Mouse (Mus musculus) midbrain, postnatal 0 days (tissue): Measurements from ENCODE around the gene Dio1. TPM values are rescaled to one million over a fixed set of nuclear protein-coding genes. Genes with fewer than 3 reads are reported as not detected.

Source experiments
- ATAC-seq: fragments of 200-750 bp; cut with Nextera tagmentation; 2 replicates; pipeline ENCODE4 v1.8.0; 2017; ENCODE audit warnings: moderate number of reproducible peaks, mild to moderate bottlenecking, moderate TSS enrichment, moderate library complexity; ENCODE audit not compliant: low FRiP score
- DNase-seq: peaks from one replicate; pipeline ENCODE4 v3.0.0-alpha.2; 2015; ENCODE audit warnings: low spot score
- H3K27ac ChIP-seq: fragments of 300-500 bp; sonication (generic); 2 replicates; pipeline ENCODE4 v1.5.1; 2014; ENCODE audit warnings: low read depth, mild to moderate bottlenecking, low read length, mixed read lengths
- H3K27me3 ChIP-seq: fragments of 300-500 bp; sonication (generic); 2 replicates; pipeline ENCODE4 v1.6.1; 2014; ENCODE audit warnings: low read length, control low read depth, mixed read lengths; ENCODE audit not compliant: insufficient read depth
- H3K36me3 ChIP-seq: fragments of 300-500 bp; sonication (generic); 2 replicates; pipeline ENCODE4 v1.6.1; 2014; ENCODE audit warnings: low read length, control low read depth, mixed read lengths; ENCODE audit not compliant: insufficient read depth
- H3K4me1 ChIP-seq: fragments of 300-500 bp; sonication (generic); 2 replicates; pipeline ENCODE4 v1.6.1; 2014; ENCODE audit warnings: mild to moderate bottlenecking, control low read depth, antibody characterized with exemption, low read length, mixed read lengths; ENCODE audit not compliant: insufficient read depth
- H3K4me2 ChIP-seq: fragments of 300-500 bp; sonication (generic); 2 replicates; pipeline ENCODE4 v1.6.1; 2014; ENCODE audit warnings: low read depth, mild to moderate bottlenecking, low read length, mixed read lengths; ENCODE audit not compliant: poor library complexity, severe bottlenecking
- H3K4me3 ChIP-seq: fragments of 300-500 bp; sonication (generic); 2 replicates; pipeline ENCODE4 v1.5.1; 2014; ENCODE audit warnings: low read depth, mild to moderate bottlenecking, low read length, moderate library complexity
- H3K9ac ChIP-seq: fragments of 300-500 bp; sonication (generic); replicated peaks from 2 replicates; pipeline ENCODE4 v1.6.1; 2014; ENCODE audit warnings: mild to moderate bottlenecking, low read length, moderate library complexity, mixed read lengths; ENCODE audit not compliant: poor library complexity, severe bottlenecking
- H3K9me3 ChIP-seq: fragments of 300-500 bp; sonication (generic); 2 replicates; pipeline ENCODE4 v1.6.1; 2016; ENCODE audit warnings: low read length, control low read depth
- CTCF ChIP-seq: IDR thresholded peaks from 2 replicates; pipeline ENCODE4 v1.5.1; 2016; ENCODE audit warnings: antibody characterized with exemption, mild to moderate bottlenecking
- WGBS: fragments of 180-500 bp; shearing (Covaris S2); extraction: QIAGEN DNeasy Blood & Tissue Kit; methylation state at CpG from one replicate; pipeline ENCODE4 v1.1.7; 2014; 5-methylcytosine and 5-hydroxymethylcytosine counted together
- polyA plus RNA-seq: library from polyadenylated mRNA; unstranded; fragments of >200 nt; fragmentation: Nextera tagmentation; extraction: Ambion mirVana; gene quantifications from 2 replicates; pipeline ENCODE4 v1.2.1, GENCODE M21; 2015
- total RNA-seq: library from RNA; depleted of rRNA; stranded (reverse); fragments of >200 nt; gene quantifications from 2 replicates; pipeline ENCODE4 v1.2.3, GENCODE M21; 2014

The Dio1 gene
- total and polyA plus RNA-seq, 2 experiments from 2014 or later: not detected

GRCm38 (mm10) chr4:107299779-107300340, 7.1 kb downstream of the Dio1 start:
- no peak overlapping the region for H3K4me3 ChIP-seq
- no peaks in the 10 kb centered on the region for H3K27me3 ChIP-seq
- no peak overlapping the region for H3K4me2 ChIP-seq
- DNase-seq (no peak), ATAC-seq (no peak)
- TF ChIP-seq CTCF: no peak
- 83% methylated on average over 7 of the region's 7 CpGs for WGBS
- no peak overlapping the region for H3K27ac ChIP-seq
- no peaks in the 10 kb centered on the region for H3K36me3 ChIP-seq
- no peaks in the 10 kb centered on the region for H3K4me1 ChIP-seq
- no peaks in the 10 kb centered on the region for H3K9me3 ChIP-seq
- H3K9ac ChIP-seq: no peak overlapping the region

GRCm38 (mm10) chr4:107298071-107298606, 8.8 kb downstream of the Dio1 start:
- H3K9me3 ChIP-seq: no peaks in the 10 kb centered on the region
- no peak overlapping the region for H3K9ac ChIP-seq
- H3K27me3 ChIP-seq: no peaks in the 10 kb centered on the region
- no peak overlapping the region for H3K4me2 ChIP-seq
- H3K4me1 ChIP-seq: no peaks in the 10 kb centered on the region
- H3K36me3 ChIP-seq: no peaks in the 10 kb centered on the region
- ATAC-seq: no peak
- 87% methylated on average over 8 of the region's 8 CpGs for WGBS
- no peak overlapping the region for H3K27ac ChIP-seq
- DNase-seq: no peak
- H3K4me3 ChIP-seq: no peak overlapping the region
- no peak for TF ChIP-seq CTCF

GRCm38 (mm10) chr4:107292273-107292662, 14.7 kb downstream of the Dio1 start:
- H3K4me2 ChIP-seq: no peak overlapping the region
- ATAC-seq: no peak
- H3K27ac ChIP-seq: no peak overlapping the region
- no peak overlapping the region for H3K9ac ChIP-seq
- no peak for TF ChIP-seq CTCF
- H3K4me3 ChIP-seq: no peak overlapping the region
- WGBS: 68% methylated on average over 4 of the region's 4 CpGs
- no peaks in the 10 kb centered on the region for H3K9me3 ChIP-seq
- H3K4me1 ChIP-seq: no peaks in the 10 kb centered on the region
- H3K27me3 ChIP-seq: no peaks in the 10 kb centered on the region
- H3K36me3 ChIP-seq: no peaks in the 10 kb centered on the region
- DNase-seq: no peak

GRCm38 (mm10) chr4:107291611-107292272, 15.2 kb downstream of the Dio1 start:
- 76% methylated on average over 7 of the region's 7 CpGs for WGBS

GRCm38 (mm10) chr4:107287517-107287916, 19.5 kb downstream of the Dio1 start:
- DNase-seq (no peak), ATAC-seq (no peak)
- Histone ChIP-seq H3K4me1 (no peaks in the 10 kb centered on the region), H3K4me2 (no peak overlapping the region), H3K27me3 (no peaks in the 10 kb centered on the region), H3K36me3 (no peaks in the 10 kb centered on the region), H3K9me3 (no peaks in the 10 kb centered on the region), H3K27ac (no peak overlapping the region), H3K4me3 (no peak overlapping the region), H3K9ac (no peak overlapping the region)
- TF ChIP-seq CTCF: no peak
- 86% methylated on average over 2 of the region's 2 CpGs for WGBS

More at GRCm38 (mm10) chr4:107291611-107292272, 15.2 kb downstream of the Dio1 start:
- no peak for TF ChIP-seq CTCF
- Histone ChIP-seq H3K4me3 (no peak overlapping the region), H3K36me3 (no peaks in the 10 kb centered on the region), H3K27ac (no peak overlapping the region), H3K9me3 (no peaks in the 10 kb centered on the region), H3K4me1 (no peaks in the 10 kb centered on the region), H3K27me3 (no peaks in the 10 kb centered on the region), H3K4me2 (no peak overlapping the region), H3K9ac (no peak overlapping the region)
- peak; percentile 27 for DNase-seq
- no peak for ATAC-seq

GRCm38 (mm10) chr4:107286386-107286785, 20.6 kb downstream of the Dio1 start:
- Histone ChIP-seq H3K9me3 (no peaks in the 10 kb centered on the region), H3K36me3 (no peaks in the 10 kb centered on the region), H3K27me3 (no peaks in the 10 kb centered on the region), H3K4me3 (no peak overlapping the region), H3K9ac (no peak overlapping the region), H3K4me1 (no peaks in the 10 kb centered on the region), H3K27ac (no peak overlapping the region), H3K4me2 (no peak overlapping the region)
- ATAC-seq (no peak), DNase-seq (no peak)
- 94% methylated on average over 8 of the region's 8 CpGs for WGBS
- TF ChIP-seq CTCF: no peak
